Mouse (Mus musculus) heart, postnatal 4 days (tissue): ENCODE data around the gene 9930022D16Rik. TPM values are rescaled to one million over a fixed set of nuclear protein-coding genes. Genes with fewer than 3 reads are reported as not detected.
A peak's percentile ranks its signal among the peaks of the same experiment; 100 is the strongest.

Experiments used
- DNase-seq: peaks from one replicate; pipeline ENCODE4 v3.0.0; 2021
- microRNA-seq, 2 experiments: library from miRNA; unstranded; fragments of <30 nt; microRNA quantifications; one replicate each; pipeline ENCODE4 v1.2.0; 2021 to 2022
- total RNA-seq, 2 experiments: library from RNA; stranded (reverse); gene quantifications; 2 replicates each; pipeline ENCODE4 v1.2.3; 2021

The 9930022D16Rik gene
- total RNA-seq, 2 experiments from 2014 or later, result not detected

- DNase-seq, result no peak
Observed at GRCm38 (mm10) chr11:109456261-109456660, 42.5 kb downstream of the 9930022D16Rik start.

DNA sequence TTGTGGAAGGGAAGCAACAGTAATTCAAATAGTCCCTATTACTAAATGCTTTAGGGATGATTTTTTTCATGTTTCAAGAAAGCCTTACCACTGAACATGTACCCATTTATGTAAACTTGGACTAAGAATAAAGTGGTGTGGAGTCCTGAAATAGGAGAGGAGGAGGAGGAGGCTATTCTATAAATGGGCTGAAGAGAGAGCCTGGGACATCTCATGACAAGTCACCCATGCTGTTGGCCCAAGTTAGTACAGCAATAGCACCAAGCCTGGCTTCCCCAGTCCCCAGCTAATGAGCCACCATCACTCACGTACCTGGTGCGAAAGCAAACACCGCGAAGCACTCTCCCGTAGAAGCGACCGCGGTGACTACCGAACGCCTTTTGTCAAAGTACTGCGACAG lies 44.4 kb downstream of the 9930022D16Rik start:
- DNase-seq, result no peak

- peak; percentile 48 for DNase-seq
Observed at GRCm38 (mm10) chr11:109460586-109460985, 46.9 kb downstream of the 9930022D16Rik start.

DNA sequence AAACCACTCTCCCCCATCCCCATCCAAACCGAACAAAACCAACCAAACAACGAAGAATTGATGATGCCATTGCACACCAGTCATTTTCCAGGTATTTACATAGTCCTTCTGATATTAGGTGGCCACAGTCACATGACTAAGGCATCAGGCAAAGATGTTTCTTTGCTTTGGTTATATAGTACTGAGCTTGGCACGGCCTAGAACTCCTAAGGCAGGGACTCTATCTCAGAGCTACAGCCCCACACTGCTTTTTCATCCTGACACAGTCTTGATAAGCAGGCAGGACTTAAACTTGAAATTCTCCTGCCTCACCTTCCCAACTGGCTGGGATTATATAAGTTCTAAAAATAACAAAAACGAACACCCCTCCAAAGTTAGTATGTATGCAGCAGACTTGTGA lies 51.4 kb downstream of the 9930022D16Rik start:
- no peak for DNase-seq

DNA sequence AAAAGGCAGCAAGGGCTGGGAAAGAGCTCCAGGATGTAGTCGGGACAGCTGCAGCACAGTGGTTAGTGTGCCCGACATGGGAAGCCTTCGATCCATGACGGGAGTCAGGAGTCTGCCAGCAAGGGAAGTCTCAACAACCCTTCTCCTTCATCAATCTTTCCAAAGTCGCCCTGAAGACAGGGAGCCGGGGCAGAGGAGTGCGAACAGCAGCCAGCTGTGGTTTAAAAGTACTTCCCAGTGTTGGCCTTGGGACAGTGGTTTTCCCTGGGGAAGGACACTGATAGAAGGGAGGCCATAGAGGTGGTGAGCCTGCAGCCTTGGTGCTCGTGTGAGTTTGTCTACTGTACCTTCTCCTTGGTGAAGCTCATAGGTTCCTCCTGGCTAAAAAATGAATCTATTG lies 53.3 kb downstream of the 9930022D16Rik start:
- peak; percentile 49 for DNase-seq

GRCm38 (mm10) chr11:109468133-109468532 lies 54.4 kb downstream of the 9930022D16Rik start:
- DNase-seq, result no peak

Small RNA genes within 50 kb of the gene (microRNA-seq; reads per million reads assigned to microRNA genes)
- 0 reads per million in 2 experiments for gene Gm25540

Other genes starting within 250 kb of the 9930022D16Rik start
- gene Rgs9, start 115.8 kb upstream of the 9930022D16Rik start, total RNA-seq, result 1 to 10 TPM in 1 of 2 experiments, under 1 TPM in 1; 0.79 to 1.6 TPM
- gene Gna13, start 51.1 kb upstream of the 9930022D16Rik start, total RNA-seq, result 10 to 100 TPM; 42.7 to 49.0 TPM
- 10 to 100 TPM; 46.9 to 49.4 TPM for gene Amz2, start 12.0 kb downstream of the 9930022D16Rik start, total RNA-seq
- gene Arsg, start 59.5 kb downstream of the 9930022D16Rik start, total RNA-seq, result 1 to 10 TPM; 5.2 to 6.1 TPM
- 10 to 100 TPM; 17.9 to 22.6 TPM for gene Slc16a6, start 59.7 kb downstream of the 9930022D16Rik start, total RNA-seq
- gene Wipi1, start 198.1 kb downstream of the 9930022D16Rik start, total RNA-seq, result 10 to 100 TPM; 85.0 to 86.1 TPM
- gene Prkar1a, start 235.5 kb downstream of the 9930022D16Rik start, total RNA-seq, result 100 to 1,000 TPM; 629 to 659 TPM